Mouse (Mus musculus) heart, embryonic 16.5 days (tissue): ENCODE measurements around the gene Rbbp8nl. TPM values are rescaled to one million over a fixed set of nuclear protein-coding genes. Genes with fewer than 3 reads are reported as not detected.

ENCODE experiments used
- ATAC-seq: fragments of 200-750 bp; cut with Nextera tagmentation; replicated peaks from 2 replicates; pipeline ENCODE4 v1.8.0; 2017; ENCODE audit warnings: moderate number of reproducible peaks; ENCODE audit not compliant: insufficient read depth, low FRiP score; ENCODE audit errors: extremely low read depth
- H3K27ac ChIP-seq: fragments of 300-500 bp; sonication (generic); 2 replicates; pipeline ENCODE4 v1.5.1; 2014; ENCODE audit warnings: mild to moderate bottlenecking, low read length, control low read depth, moderate library complexity
- H3K27me3 ChIP-seq: fragments of 300-500 bp; sonication (generic); 2 replicates; pipeline ENCODE4 v1.6.1; 2014; ENCODE audit warnings: low read length, mixed read lengths; ENCODE audit not compliant: control insufficient read depth, insufficient read depth
- H3K36me3 ChIP-seq: fragments of 300-500 bp; sonication (generic); 2 replicates; pipeline ENCODE4 v1.6.1; 2014; ENCODE audit not compliant: control insufficient read depth, insufficient read depth
- H3K4me1 ChIP-seq: fragments of 300-500 bp; sonication (generic); 2 replicates; pipeline ENCODE4 v1.6.1; 2014; ENCODE audit warnings: low read length, mixed read lengths; ENCODE audit not compliant: control insufficient read depth, insufficient read depth
- H3K4me2 ChIP-seq: fragments of 300-500 bp; sonication (generic); 2 replicates; pipeline ENCODE4 v1.6.1; 2014; ENCODE audit warnings: low read depth, mild to moderate bottlenecking, control low read depth, low read length
- H3K4me3 ChIP-seq: fragments of 300-500 bp; sonication (generic); 2 replicates; pipeline ENCODE4 v1.5.1; 2014; ENCODE audit warnings: mild to moderate bottlenecking, control low read depth, low read length
- H3K9ac ChIP-seq: fragments of 300-500 bp; sonication (generic); 2 replicates; pipeline ENCODE4 v1.6.1; 2014; ENCODE audit warnings: low read length, control low read depth
- H3K9me3 ChIP-seq: fragments of 300-500 bp; sonication (generic); replicated peaks from 2 replicates; pipeline ENCODE4 v1.6.1; 2016; ENCODE audit warnings: low read length; ENCODE audit not compliant: control insufficient read depth
- WGBS: fragments of 180-500 bp; shearing (Covaris S2); extraction: QIAGEN DNeasy Blood & Tissue Kit; methylation state at CpG from one replicate; pipeline ENCODE4 v1.1.7; 2014; 5-methylcytosine and 5-hydroxymethylcytosine counted together
- polyA plus RNA-seq: library from polyadenylated mRNA; unstranded; fragments of >200 nt; fragmentation: Nextera tagmentation; extraction: Ambion mirVana; gene quantifications from 2 replicates; pipeline ENCODE4 v1.2.1, GENCODE M21; 2015

The Rbbp8nl gene
- polyA plus RNA-seq, 1 experiment from 2014 or later: 0.05 TPM

- H3K4me3 ChIP-seq: no peak overlapping the region
- 45% methylated on average over 2 of the region's 2 CpGs for WGBS
- H3K36me3 ChIP-seq: no peaks in the 10 kb centered on the region
- no peak for ATAC-seq
- H3K27ac ChIP-seq: no peak overlapping the region
- H3K4me2 ChIP-seq: no peak overlapping the region
- peaks cover 9% of the 10 kb centered on the region for H3K9me3 ChIP-seq
- H3K4me1 ChIP-seq: no peaks in the 10 kb centered on the region
- H3K9ac ChIP-seq: no peak overlapping the region
- H3K27me3 ChIP-seq: no peaks in the 10 kb centered on the region
Measured at GRCm38 (mm10) chr2:180300252-180300651, 10.6 kb upstream of the Rbbp8nl start.

DNA sequence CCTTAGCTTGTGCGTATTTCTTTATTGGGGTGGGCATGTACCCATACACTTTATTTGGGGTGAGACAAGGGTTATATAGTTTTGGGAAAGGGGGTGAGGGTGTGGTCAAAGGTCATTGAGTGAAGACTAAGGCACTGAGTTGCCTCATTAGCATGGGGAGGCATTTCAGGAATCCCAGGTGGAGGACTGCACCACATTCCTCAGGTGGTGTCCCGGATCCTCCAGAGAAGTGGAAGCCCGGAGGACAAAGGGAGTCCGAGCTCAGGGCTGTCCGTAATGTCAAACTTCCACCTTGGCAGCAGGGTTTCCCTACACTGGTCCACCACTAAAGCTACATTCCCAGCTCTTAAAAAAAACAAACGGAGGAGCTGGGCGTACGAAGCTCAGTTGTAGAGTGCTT, 3.2 kb upstream of the Rbbp8nl start:
- Histone ChIP-seq H3K27me3 (no peaks in the 10 kb centered on the region), H3K4me1 (peaks cover 11% of the 10 kb centered on the region; the same call in 1 of the 2 replicates), H3K4me2 (no peak overlapping the region), H3K36me3 (no peaks in the 10 kb centered on the region), H3K4me3 (no peak overlapping the region), H3K27ac (no peak overlapping the region), H3K9ac (no peak overlapping the region), H3K9me3 (no peaks in the 10 kb centered on the region)
- ATAC-seq: no peak
- 60% methylated on average over 8 of the region's 8 CpGs for WGBS

- peaks cover 11% of the 10 kb centered on the region; the same call in 1 of the 2 replicates for H3K4me1 ChIP-seq
- H3K9ac ChIP-seq: no peak overlapping the region
- WGBS: 57% methylated on average over 4 of the region's 4 CpGs
- H3K9me3 ChIP-seq: no peaks in the 10 kb centered on the region
- no peak overlapping the region for H3K4me2 ChIP-seq
- H3K27me3 ChIP-seq: no peaks in the 10 kb centered on the region
- H3K4me3 ChIP-seq: no peak overlapping the region
- ATAC-seq: no peak
- H3K27ac ChIP-seq: no peak overlapping the region
- H3K36me3 ChIP-seq: no peaks in the 10 kb centered on the region
Measured at GRCm38 (mm10) chr2:180292026-180292425, 2.3 kb upstream of the Rbbp8nl start.

- Histone ChIP-seq H3K36me3 (no peaks in the 10 kb centered on the region), H3K4me2 (no peak overlapping the region), H3K9ac (no peak overlapping the region), H3K27ac (no peak overlapping the region), H3K27me3 (no peaks in the 10 kb centered on the region), H3K4me3 (no peak overlapping the region), H3K9me3 (no peaks in the 10 kb centered on the region), H3K4me1 (peaks cover 11% of the 10 kb centered on the region; the same call in 1 of the 2 replicates)
- 73% methylated on average over 5 of the region's 5 CpGs for whole genome bisulfite sequencing
- ATAC-seq: no peak
Measured at GRCm38 (mm10) chr2:180291566-180291965, 1.9 kb upstream of the Rbbp8nl start.

GRCm38 (mm10) chr2:180290503-180290902, 824 bp upstream of the Rbbp8nl start:
- no peak overlapping the region for H3K4me3 ChIP-seq
- H3K27ac ChIP-seq: no peak overlapping the region
- H3K36me3 ChIP-seq: no peaks in the 10 kb centered on the region
- peaks cover 11% of the 10 kb centered on the region; the same call in 1 of the 2 replicates for H3K4me1 ChIP-seq
- H3K4me2 ChIP-seq: no peak overlapping the region
- ATAC-seq: no peak
- 22% methylated on average over 6 of the region's 6 CpGs for WGBS
- no peaks in the 10 kb centered on the region for H3K27me3 ChIP-seq
- H3K9me3 ChIP-seq: no peaks in the 10 kb centered on the region
- no peak overlapping the region for H3K9ac ChIP-seq

DNA sequence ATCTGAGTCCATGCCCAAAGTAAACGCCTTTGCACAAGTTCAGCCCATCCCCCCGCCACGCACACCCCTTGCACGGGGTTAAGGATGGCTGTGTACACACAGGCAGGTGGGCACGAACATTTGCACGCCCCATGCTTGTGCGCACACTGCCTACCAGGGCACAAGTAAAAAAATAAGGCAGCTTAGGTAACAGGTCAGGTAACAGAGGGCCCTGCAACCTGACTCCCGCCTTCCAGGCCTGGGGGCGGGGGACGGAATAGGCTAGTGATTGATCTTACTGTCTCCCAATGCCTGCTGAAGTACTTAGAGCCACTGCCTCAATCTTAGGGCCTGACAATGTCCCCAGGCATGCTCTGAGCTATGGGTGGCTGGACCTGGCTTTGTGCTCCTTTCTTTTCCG, 713 bp downstream of the Rbbp8nl start:
- H3K4me3 ChIP-seq: no peak overlapping the region

GRCm38 (mm10) chr2:180279321-180279720, 10.4 kb downstream of the Rbbp8nl start:
- Histone ChIP-seq H3K9me3 (no peaks in the 10 kb centered on the region), H3K36me3 (no peaks in the 10 kb centered on the region), H3K27ac (no peak overlapping the region), H3K27me3 (no peaks in the 10 kb centered on the region; the same call in 1 of the 2 replicates), H3K9ac (no peak overlapping the region), H3K4me2 (no peak overlapping the region), H3K4me3 (no peak overlapping the region), H3K4me1 (peaks cover 16% of the 10 kb centered on the region)
- 84% methylated on average over 8 of the region's 8 CpGs for WGBS
- ATAC-seq: no peak

More for the DNA sequence above, 713 bp downstream of the Rbbp8nl start:
- Histone ChIP-seq H3K4me1 (peaks cover 11% of the 10 kb centered on the region; the same call in 1 of the 2 replicates), H3K27me3 (no peaks in the 10 kb centered on the region), H3K9ac (no peak overlapping the region), H3K36me3 (no peaks in the 10 kb centered on the region), H3K9me3 (no peaks in the 10 kb centered on the region), H3K27ac (no peak overlapping the region), H3K4me2 (no peak overlapping the region)
- ATAC-seq: no peak
- 71% methylated on average over 11 of the region's 11 CpGs for WGBS

DNA sequence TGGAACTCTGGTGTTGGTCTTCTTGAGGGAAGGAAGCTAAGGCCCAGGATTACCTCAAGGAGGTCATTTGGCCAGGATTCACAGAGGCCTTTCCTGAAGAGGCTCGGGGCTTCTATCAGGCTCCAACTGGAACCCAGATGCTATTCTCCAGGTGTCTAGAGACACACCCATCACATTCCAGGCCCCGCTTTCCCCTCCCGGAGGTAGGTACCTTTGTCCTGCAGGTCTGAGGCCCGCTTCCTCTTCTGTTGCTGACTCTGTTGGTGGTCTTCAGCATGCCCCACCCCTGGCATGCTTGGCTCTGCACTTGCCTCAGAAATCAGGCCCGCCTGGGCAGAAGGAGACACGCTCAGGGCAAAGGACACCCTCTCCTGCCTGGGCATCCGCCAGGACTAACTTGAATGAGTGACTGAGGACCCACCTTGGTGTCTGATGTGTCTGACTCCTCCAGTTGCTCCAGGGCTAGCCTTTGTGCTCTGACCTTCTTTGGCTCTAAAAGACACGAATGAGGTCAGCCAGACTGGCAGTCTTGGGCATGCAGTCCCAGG, 11.8 kb downstream of the Rbbp8nl start:
- no peaks in the 10 kb centered on the region; the same call in 1 of the 2 replicates for H3K27me3 ChIP-seq
- no peaks in the 10 kb centered on the region for H3K36me3 ChIP-seq
- no peaks in the 10 kb centered on the region for H3K9me3 ChIP-seq
- ATAC-seq: no peak
- H3K9ac ChIP-seq: no peak overlapping the region
- H3K4me2 ChIP-seq: no peak overlapping the region
- WGBS: 75% methylated on average over 8 of the region's 8 CpGs
- peaks cover 19% of the 10 kb centered on the region for H3K4me1 ChIP-seq
- H3K27ac ChIP-seq: no peak overlapping the region
- no peak overlapping the region for H3K4me3 ChIP-seq

DNA sequence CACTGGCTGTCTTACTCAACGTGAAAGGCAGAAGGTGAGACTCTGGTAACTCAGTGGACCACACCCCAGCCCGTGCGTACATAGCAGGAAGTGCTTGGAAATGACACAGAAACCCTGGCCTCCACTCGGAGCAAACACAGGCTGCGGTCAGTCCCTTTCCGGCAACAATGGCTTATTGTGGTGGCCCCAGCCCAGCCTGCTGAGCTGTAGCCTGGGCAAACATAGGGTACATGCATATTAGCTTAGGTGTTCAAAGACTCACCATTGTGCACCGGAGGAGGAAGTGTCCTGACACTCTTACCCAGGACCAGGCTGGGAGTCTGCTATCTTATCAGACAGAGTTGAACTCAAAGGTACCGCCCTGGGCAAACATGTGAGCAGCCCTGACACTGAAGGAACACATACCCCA, 12.8 kb downstream of the Rbbp8nl start:
- Histone ChIP-seq H3K9me3 (no peaks in the 10 kb centered on the region), H3K4me1 (peaks cover 28% of the 10 kb centered on the region), H3K4me3 (no peak overlapping the region), H3K4me2 (peak overlapping the region; percentile 24; the same call in 1 of the 2 replicates), H3K9ac (0 out of 2 replicates have a peak overlapping the region, but pooled peaks have one; percentile 12), H3K27ac (no peak overlapping the region), H3K36me3 (no peaks in the 10 kb centered on the region), H3K27me3 (no peaks in the 10 kb centered on the region)
- 35% methylated on average over 8 of the region's 8 CpGs for WGBS
- no peak for ATAC-seq
